Mouse (Mus musculus) ES-E14 (cell line): ENCODE results near the gene Hoxc5.

Source experiments
- HCFC1 ChIP-seq: IDR thresholded peaks from 2 replicates; pipeline ENCODE4 v1.6.1; 2012; ENCODE audit warnings: low read length, inconsistent platforms, borderline replicate concordance; ENCODE audit not compliant: insufficient read depth
- MAFK ChIP-seq: IDR thresholded peaks from 2 replicates; pipeline ENCODE4 v1.6.1; 2014; ENCODE audit warnings: mild to moderate bottlenecking, low read depth, low read length, inconsistent platforms; ENCODE audit not compliant: insufficient read depth
- ZC3H11A ChIP-seq: IDR thresholded peaks from 2 replicates; pipeline ENCODE4 v1.6.1; 2012; ENCODE audit warnings: low read depth, mild to moderate bottlenecking, inconsistent platforms, low read length, borderline replicate concordance
- ZNF384 ChIP-seq: IDR thresholded peaks from 2 replicates; pipeline ENCODE4 v1.6.1; 2012; ENCODE audit warnings: low read depth, low read length, inconsistent platforms

DNA sequence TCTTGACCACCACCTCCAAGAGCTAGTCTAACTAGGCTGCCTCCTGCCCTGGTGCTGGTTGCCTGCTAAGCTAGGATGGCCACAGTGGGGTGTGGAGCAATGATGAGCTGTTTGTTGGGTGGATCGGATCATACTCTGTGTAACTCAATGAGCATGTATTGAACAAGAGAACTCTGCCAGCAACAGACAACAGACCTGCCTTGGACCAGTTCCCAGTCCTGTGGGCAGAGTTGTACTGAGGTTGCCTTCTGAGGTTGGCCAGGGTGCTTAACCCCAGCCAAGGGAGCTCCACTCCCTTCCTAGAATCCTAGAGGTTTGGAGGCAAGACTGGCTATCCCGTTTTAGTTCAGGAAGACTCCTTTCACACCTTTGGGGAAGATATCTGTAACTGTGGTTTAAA lies 89.2 kb downstream of the Hoxc5 start:
- no peak for TF ChIP-seq HCFC1
- no peak for TF ChIP-seq ZC3H11A
- no peak for TF ChIP-seq ZNF384
- no peak for TF ChIP-seq MAFK
